Mouse (Mus musculus) spleen, adult 12 weeks (tissue): ENCODE measurements around the gene Wdr70.
"Not testable (repeated sequence)": the region's sequence is repeated elsewhere in the genome, so short reads cannot be mapped to it uniquely, and the experiment has no call there.

Experiments used
- DNase-seq: peaks from one replicate; pipeline ENCODE4 v3.0.0; 2022; ENCODE audit warnings: low spot score

Wdr70 gene

GRCm38 (mm10) chr15:8098774-8099749 lies at the start of gene Wdr70:
Gene Wdr70 (minus strand): TSS chr15:8099209.
- peak; percentile 96 for DNase-seq

GRCm38 (mm10) chr15:8135606-8136005 lies 36.6 kb upstream of the Wdr70 start:
- DNase-seq, result no peak

GRCm38 (mm10) chr15:8131761-8132160 lies 32.8 kb upstream of the Wdr70 start:
- DNase-seq, result no peak

- no peak for DNase-seq
These were observed 32.3 kb upstream of the Wdr70 start for GRCm38 (mm10) chr15:8131268-8131667.

- no peak for DNase-seq
These were observed 30.3 kb upstream of the Wdr70 start for GRCm38 (mm10) chr15:8129281-8129680.

- no peak for DNase-seq
These were observed 10.8 kb upstream of the Wdr70 start for GRCm38 (mm10) chr15:8109782-8110181.

GRCm38 (mm10) chr15:8108966-8109743 lies 10.1 kb upstream of the Wdr70 start, which contains the start of gene Nup155:
Gene Nup155 (plus strand): TSS chr15:8109273.
- DNase-seq, result peak; percentile 79

- no peak for DNase-seq
These were observed 9.5 kb upstream of the Wdr70 start for GRCm38 (mm10) chr15:8108360-8108965.

- not testable (repeated sequence) for DNase-seq
These were observed 3.0 kb upstream of the Wdr70 start for GRCm38 (mm10) chr15:8101975-8102542.

GRCm38 (mm10) chr15:8097853-8098252 lies 1.2 kb downstream of the Wdr70 start:
- DNase-seq, result peak; percentile 77

- DNase-seq, result not testable (repeated sequence)
These were observed 6.3 kb downstream of the Wdr70 start for GRCm38 (mm10) chr15:8092668-8093067.

- DNase-seq, result no peak
These were observed 8.3 kb downstream of the Wdr70 start for GRCm38 (mm10) chr15:8090685-8091084.

- DNase-seq, result no peak
These were observed 10.3 kb downstream of the Wdr70 start for GRCm38 (mm10) chr15:8088715-8089114.

GRCm38 (mm10) chr15:8087293-8087692 lies 11.7 kb downstream of the Wdr70 start:
- no peak for DNase-seq

- no peak for DNase-seq
These were observed 16.9 kb downstream of the Wdr70 start for GRCm38 (mm10) chr15:8082139-8082538.

- not testable (repeated sequence) for DNase-seq
These were observed 25.9 kb downstream of the Wdr70 start for GRCm38 (mm10) chr15:8073159-8073558.

- DNase-seq, result no peak
These were observed 33.8 kb downstream of the Wdr70 start for GRCm38 (mm10) chr15:8065221-8065620.

- DNase-seq, result no peak
These were observed 47.8 kb downstream of the Wdr70 start for GRCm38 (mm10) chr15:8051177-8051576.

GRCm38 (mm10) chr15:8039834-8040233 lies 59.2 kb downstream of the Wdr70 start:
- DNase-seq, result no peak

GRCm38 (mm10) chr15:8038457-8038856 lies 60.6 kb downstream of the Wdr70 start:
- no peak for DNase-seq

GRCm38 (mm10) chr15:8037825-8038224 lies 61.2 kb downstream of the Wdr70 start:
- DNase-seq, result no peak

- DNase-seq, result no peak
These were observed 67.8 kb downstream of the Wdr70 start for GRCm38 (mm10) chr15:8031211-8031610.
